Mouse (Mus musculus) embryonic stem cell, embryonic (primary cell): ENCODE data around the gene Cbl.

Source experiments
- CTCF ChIA-PET, 4 experiments: fragments of 300-600 bp in 2 of 4; fragments of 350-600 bp in 2 of 4; sonication (Branson Sonifier 250); formaldehyde crosslinking; loops; one replicate each; lab custom pipeline; 2022; ENCODE audit warnings: inconsistent platforms in 2 of 4; lab: Charles Lee
- POLR2A ChIA-PET, 4 experiments: fragments of 300-600 bp in 2 of 4; fragments of 350-600 bp in 2 of 4; sonication (Branson Sonifier 250); formaldehyde crosslinking; loops; one replicate each; lab custom pipeline; 2022; ENCODE audit warnings: antibody characterized with exemption in 4 of 4, inconsistent platforms in 1 of 4; lab: Charles Lee

Gene Cbl

GRCm38 (mm10) chr9:44104881-44105280 lies 129.0 kb downstream of the Cbl start:
- CTCF ChIA-PET: interaction anchor here in 3 of 4 experiments (0.5 to 5.6 kb wide), 5 partner anchors 11 to 241 kb away, joined by 3 to 27 read pairs (median 3); no protein-coding TSS in a partner anchor
- POLR2A ChIA-PET: interaction anchor here in 2 of 4 experiments (1.5 to 1.9 kb wide), 2 partner anchors 9 to 11 kb away, joined by 3 to 6 read pairs; no protein-coding TSS in a partner anchor

DNA sequence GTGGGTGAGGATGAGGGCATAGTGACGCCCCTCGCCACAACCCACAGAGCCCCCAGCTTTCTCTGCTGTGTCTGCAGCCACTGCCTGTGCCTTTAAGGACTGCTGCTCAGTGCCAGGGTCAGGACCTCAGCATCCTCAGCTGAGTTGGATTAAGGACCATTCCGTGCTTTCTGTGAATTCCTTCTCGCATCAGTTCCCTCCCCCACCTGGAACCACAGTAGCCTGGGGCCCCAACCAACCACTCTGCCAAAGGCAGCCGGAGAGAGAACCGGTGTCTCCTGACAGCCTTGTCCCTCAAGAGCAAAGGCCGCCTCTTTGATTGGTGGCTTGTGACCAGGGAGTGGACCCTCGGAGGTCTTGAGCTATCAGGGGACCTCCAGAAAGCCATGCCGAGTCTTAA lies 132.4 kb downstream of the Cbl start, which contains the start of gene Mfrp:
Mfrp (plus strand) TSS at position 240 of the 400 bp plus-strand sequence.
- CTCF ChIA-PET: interaction anchor here in 2 of 4 experiments (1.1 to 2.1 kb wide), 2 partner anchors 15 kb away, joined by 3 to 6 read pairs; no protein-coding TSS in a partner anchor
- POLR2A ChIA-PET: no interaction called here

- POLR2A ChIA-PET: interaction anchor here (0.6 to 3.7 kb wide), 24 partner anchors 8 to 382 kb away, joined by 3 to 23 read pairs (median 4); partner anchors contain the start of genes C1qtnf5 (in 1 of the 4), H2afx (in 1 of the 4), Hmbs (in 1 of the 4) and Hyou1 (in 1 of the 4)
- CTCF ChIA-PET: interaction anchor here (0.6 to 7.3 kb wide), 17 partner anchors 10 to 1318 kb away, joined by 3 to 97 read pairs (median 5); no protein-coding TSS in a partner anchor
Observed at GRCm38 (mm10) chr9:44096536-44096935, 137.3 kb downstream of the Cbl start.

GRCm38 (mm10) chr9:44095781-44096180 lies 138.1 kb downstream of the Cbl start:
- POLR2A ChIA-PET: interaction anchor here (1.0 to 3.7 kb wide), 13 partner anchors 7 to 283 kb away, joined by 3 to 23 read pairs (median 5); partner anchors contain the start of genes H2afx (in 1 of the 4), Hmbs (in 1 of the 4) and Hyou1 (in 1 of the 4)

DNA sequence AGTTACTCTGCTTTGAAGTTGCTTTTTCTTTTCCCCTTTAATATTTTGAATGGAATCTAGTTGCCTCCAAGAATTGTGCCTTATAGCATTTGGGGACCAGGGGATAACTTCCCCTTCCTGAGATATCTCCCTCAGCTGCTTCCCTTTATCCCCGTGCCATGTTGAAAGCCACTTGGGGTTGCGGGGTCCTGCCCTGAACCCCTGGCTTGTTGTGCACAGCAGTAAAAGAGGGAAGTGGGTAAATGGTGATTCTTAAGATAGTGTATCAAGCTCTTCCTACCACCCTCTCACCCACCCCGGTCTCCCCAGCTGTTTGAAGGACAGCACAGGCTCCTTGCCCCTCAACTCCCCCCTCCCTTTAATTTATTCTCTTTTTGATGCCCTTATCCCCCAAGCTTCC lies 139.1 kb downstream of the Cbl start:
- POLR2A ChIA-PET: interaction anchor here (0.6 to 3.7 kb wide), 15 partner anchors 9 to 192 kb away, joined by 3 to 23 read pairs (median 3); partner anchors contain the start of genes C1qtnf5 (in 1 of the 4) and Usp2 (in 1 of the 4)
- CTCF ChIA-PET: interaction anchor here (0.5 to 7.3 kb wide), 79 partner anchors 7 to 767 kb away, joined by 3 to 97 read pairs (median 4); partner anchors contain the start of genes Usp2 (in 3 of the 4), C1qtnf5 (in 2 of the 4), Cbl (in 1 of the 4) and Ccdc153 (in 1 of the 4)

More at GRCm38 (mm10) chr9:44095781-44096180, 138.1 kb downstream of the Cbl start:
- CTCF ChIA-PET: interaction anchor here (0.6 to 7.3 kb wide), 14 partner anchors 9 to 197 kb away, joined by 3 to 97 read pairs (median 4); partner anchors contain the start of gene C1qtnf5 (in 1 of the 4)

GRCm38 (mm10) chr9:44093612-44094503 lies 140.0 kb downstream of the Cbl start:
- CTCF ChIA-PET: interaction anchor here (0.5 to 7.3 kb wide), 84 partner anchors 8 to 766 kb away, joined by 3 to 97 read pairs (median 4); partner anchors contain the start of genes C1qtnf5 (in 2 of the 4), Usp2 (in 2 of the 4), Cbl (in 1 of the 4) and Gm49380 (in 1 of the 4)

More at GRCm38 (mm10) chr9:44093612-44094503, 140.0 kb downstream of the Cbl start:
- POLR2A ChIA-PET: interaction anchor here (0.6 to 3.7 kb wide), 20 partner anchors 8 to 193 kb away, joined by 3 to 23 read pairs (median 3); partner anchors contain the start of genes C1qtnf5 (in 1 of the 4) and Usp2 (in 1 of the 4)
